Mouse (Mus musculus): ENCODE measurements around the gene Elk3.

- TF ChIP-seq CTCF (IDR thresholded peaks at IDR 0.05; ENCODE audit: control insufficient read depth, insufficient read depth, low read length) (no peak), POLR2A (IDR thresholded peaks at IDR 0.05; ENCODE audit: borderline replicate concordance, control insufficient read depth, low read depth, low read length) (no peak)
These were observed 95.7 kb downstream of the Elk3 start for GRCm38 (mm10) chr10:93215051-93215763.
